Mouse (Mus musculus) liver, embryonic 14.5 days (tissue): Measurements from ENCODE around the gene Myo9b. TPM values are rescaled to one million over a fixed set of nuclear protein-coding genes. Genes with fewer than 3 reads are reported as not detected.
A peak's percentile ranks its signal among the peaks of the same experiment; 100 is the strongest.

Experiments
- ATAC-seq: fragments of 200-750 bp; cut with Nextera tagmentation; 2 replicates; pipeline ENCODE4 v1.8.0; 2017; ENCODE audit warnings: moderate number of reproducible peaks, mild to moderate bottlenecking, moderate library complexity; ENCODE audit not compliant: insufficient read depth
- DNase-seq, 3 experiments: peaks; one replicate each; pipeline ENCODE4 v3.0.0-alpha.2; 2012 to 2013; ENCODE audit warnings: low read depth in 3 of 3, low spot score in 3 of 3
- H3K27ac ChIP-seq: fragments of 300-500 bp; sonication (generic); 2 replicates; pipeline ENCODE4 v1.5.1; 2014; ENCODE audit warnings: moderate library complexity, mild to moderate bottlenecking, control low read depth, inconsistent platforms
- H3K27me3 ChIP-seq: fragments of 300-500 bp; sonication (generic); 2 replicates; pipeline ENCODE4 v1.6.1; 2014; ENCODE audit warnings: mild to moderate bottlenecking, low read length, moderate library complexity; ENCODE audit not compliant: control insufficient read depth, insufficient read depth
- H3K36me3 ChIP-seq: fragments of 300-500 bp; sonication (generic); replicated peaks from 2 replicates; pipeline ENCODE4 v1.6.1; 2014; ENCODE audit warnings: low read depth; ENCODE audit not compliant: control insufficient read depth, insufficient read depth
- H3K4me1 ChIP-seq, 2 experiments: fragments of 200-500 bp in 1 of 2; fragments of 300-500 bp in 1 of 2; sonication (generic) in 1 of 2; replicated peaks; 2 replicates each; pipeline ENCODE4 v1.6.1; 2012 to 2014; ENCODE audit warnings: antibody characterized with exemption in 1 of 2, inconsistent platforms in 1 of 2, low read length in 1 of 2; ENCODE audit not compliant: control insufficient read depth in 2 of 2, insufficient read depth in 2 of 2
- H3K4me2 ChIP-seq: fragments of 300-500 bp; sonication (generic); 2 replicates; pipeline ENCODE4 v1.6.1; 2014; ENCODE audit warnings: low read depth, mild to moderate bottlenecking, control low read depth, moderate library complexity
- H3K4me3 ChIP-seq, 2 experiments: fragments of 200-500 bp in 1 of 2; fragments of 300-500 bp in 1 of 2; sonication (generic) in 1 of 2; 2 replicates each; pipeline ENCODE4 v1.5.1; 2012 to 2014; ENCODE audit warnings: low read depth in 2 of 2, low read length in 2 of 2, mild to moderate bottlenecking in 2 of 2, control low read depth in 1 of 2, inconsistent platforms in 1 of 2, moderate library complexity in 1 of 2; ENCODE audit not compliant: insufficient read depth in 1 of 2
- H3K9ac ChIP-seq: fragments of 300-500 bp; sonication (generic); replicated peaks from 2 replicates; pipeline ENCODE4 v1.6.1; 2014; ENCODE audit warnings: mild to moderate bottlenecking, control low read depth, moderate library complexity
- H3K9me3 ChIP-seq: fragments of 300-500 bp; sonication (generic); 2 replicates; pipeline ENCODE4 v1.6.1; 2016; ENCODE audit warnings: low read length, mixed read lengths; ENCODE audit not compliant: control insufficient read depth
- CTCF ChIP-seq: IDR thresholded peaks from 2 replicates; pipeline ENCODE4 v1.5.1; 2016; ENCODE audit warnings: antibody characterized with exemption, low read depth, control low read depth
- EP300 ChIP-seq: IDR thresholded peaks from 2 replicates; pipeline ENCODE4 v1.6.1; 2016; ENCODE audit warnings: antibody characterized with exemption, low read depth
- whole genome bisulfite sequencing: fragments of 180-500 bp; shearing (Covaris S2); extraction: QIAGEN DNeasy Blood & Tissue Kit; methylation state at CpG from one replicate; pipeline ENCODE4 v1.1.7; 2014; ENCODE audit not compliant: insufficient replicate concordance; 5-methylcytosine and 5-hydroxymethylcytosine counted together
- polyA plus RNA-seq, 2 experiments: library from polyadenylated mRNA; depleted of rRNA in 1 of 2; stranded (reverse) in 1 of 2; unstranded in 1 of 2; fragments of >200 nt; fragmentation: Nextera tagmentation in 1 of 2; extraction: Ambion mirVana in 1 of 2; gene quantifications; 2 replicates each; pipeline versions ENCODE4 v1.2.1 to v1.2.3; 2012 to 2014

Myo9b gene
- polyA plus RNA-seq, 2 experiments: 5.8 to 6.4 TPM

- ATAC-seq: peak; percentile 75
- peak overlapping the region; percentile 93 for H3K9ac ChIP-seq
- H3K36me3 ChIP-seq: peaks cover 29% of the 10 kb centered on the region
Observed at GRCm38 (mm10) chr8:71406099-71407015, 133.8 kb downstream of the Myo9b start.

GRCm38 (mm10) chr8:71407441-71407840 is 134.9 kb downstream of the Myo9b start:
- peak overlapping the region in 1 of 2 experiments; percentile 94; a peak in 2 of 4 replicates for H3K4me3 ChIP-seq
- DNase-seq: no peak
- ATAC-seq: no peak
- no peak for TF ChIP-seq EP300
- TF ChIP-seq CTCF: no peak
- WGBS: 85% methylated on average over 14 of the region's 14 CpGs
- peaks cover 8 to 15% of the 10 kb centered on the region in 2 experiments for H3K4me1 ChIP-seq
- no peaks in the 10 kb centered on the region for H3K9me3 ChIP-seq
- no peak overlapping the region for H3K27ac ChIP-seq
- no peaks in the 10 kb centered on the region for H3K27me3 ChIP-seq
- H3K36me3 ChIP-seq: peaks cover 29% of the 10 kb centered on the region
- H3K4me2 ChIP-seq: peak overlapping the region; percentile 70
- H3K9ac ChIP-seq: peak overlapping the region; percentile 93; the same call in 1 of the 2 replicates

More at GRCm38 (mm10) chr8:71406099-71407015, 133.8 kb downstream of the Myo9b start:
- H3K27ac ChIP-seq: peak overlapping the region; percentile 55
- peak overlapping the region; percentile 92 to 94 for H3K4me3 ChIP-seq
- no peak for TF ChIP-seq EP300
- TF ChIP-seq CTCF: peak; percentile 97
- no peaks in the 10 kb centered on the region for H3K9me3 ChIP-seq
- H3K27me3 ChIP-seq: no peaks in the 10 kb centered on the region
- WGBS: under 1% methylated on average over 55 of the region's 55 CpGs
- H3K4me1 ChIP-seq: peaks cover 8 to 10% of the 10 kb centered on the region in 2 experiments
- H3K4me2 ChIP-seq: peak overlapping the region; percentile 70
- DNase-seq: peak; percentile 55 to 59 (median 58)

- no peak for ATAC-seq
- TF ChIP-seq EP300 (no peak), CTCF (no peak)
- no peak overlapping the region for H3K27ac ChIP-seq
- peaks cover 29% of the 10 kb centered on the region for H3K36me3 ChIP-seq
- H3K4me3 ChIP-seq: no peak overlapping the region
- H3K4me2 ChIP-seq: no peak overlapping the region
- no peak for DNase-seq
- no peak overlapping the region for H3K9ac ChIP-seq
- no peaks in the 10 kb centered on the region for H3K9me3 ChIP-seq
- no peaks in the 10 kb centered on the region for H3K27me3 ChIP-seq
- H3K4me1 ChIP-seq: peaks cover 8 to 15% of the 10 kb centered on the region in 2 experiments
- 91% methylated on average over 4 of the region's 4 CpGs for whole genome bisulfite sequencing
Observed at GRCm38 (mm10) chr8:71408231-71408630, 135.7 kb downstream of the Myo9b start.

Other genes with a start within 250 kb of the Myo9b start
- 16.0 and 23.9 TPM in 2 replicates for gene Haus8, start 220 bp downstream of the Myo9b start, polyA plus RNA-seq (2012; rRNA removed)
- gene Haus8, start 220 bp downstream of the Myo9b start, polyA plus RNA-seq (2014; fragmentation: Nextera tagmentation; extraction: Ambion mirVana): 47.1 and 51.6 TPM in 2 replicates
- gene Use1, start 94.1 kb downstream of the Myo9b start, polyA plus RNA-seq (2012; rRNA removed): 41.9 and 57.2 TPM in 2 replicates
- gene Use1, start 94.1 kb downstream of the Myo9b start, polyA plus RNA-seq (2014; fragmentation: Nextera tagmentation; extraction: Ambion mirVana): 46.5 and 48.2 TPM in 2 replicates
- gene Ocel1, start 98.6 kb downstream of the Myo9b start, polyA plus RNA-seq (2012; rRNA removed): 2.8 and 3.1 TPM in 2 replicates
- gene Ocel1, start 98.6 kb downstream of the Myo9b start, polyA plus RNA-seq (2014; fragmentation: Nextera tagmentation; extraction: Ambion mirVana): 1.9 and 2.8 TPM in 2 replicates
- 20.8 and 23.4 TPM in 2 replicates for gene Nr2f6, start 109.2 kb downstream of the Myo9b start, polyA plus RNA-seq (2012; rRNA removed)
- gene Nr2f6, start 109.2 kb downstream of the Myo9b start, polyA plus RNA-seq (2014; fragmentation: Nextera tagmentation; extraction: Ambion mirVana): 19.1 and 22.4 TPM in 2 replicates
- 3.1 and 3.5 TPM in 2 replicates for gene Ushbp1, start 123.1 kb downstream of the Myo9b start, polyA plus RNA-seq (2012; rRNA removed)
- gene Ushbp1, start 123.1 kb downstream of the Myo9b start, polyA plus RNA-seq (2014; fragmentation: Nextera tagmentation; extraction: Ambion mirVana): 1.5 and 1.9 TPM in 2 replicates
- gene Babam1, start 124.1 kb downstream of the Myo9b start, polyA plus RNA-seq (2012; rRNA removed): 53.6 and 61.2 TPM in 2 replicates
- 50.6 and 52.3 TPM in 2 replicates for gene Babam1, start 124.1 kb downstream of the Myo9b start, polyA plus RNA-seq (2014; fragmentation: Nextera tagmentation; extraction: Ambion mirVana)
- gene Ankle1, start 133.3 kb downstream of the Myo9b start, polyA plus RNA-seq (2012; rRNA removed): 52.5 and 58.0 TPM in 2 replicates
- gene Ankle1, start 133.3 kb downstream of the Myo9b start, polyA plus RNA-seq (2014; fragmentation: Nextera tagmentation; extraction: Ambion mirVana): 17.8 and 19.0 TPM in 2 replicates
- gene Abhd8, start 190.9 kb downstream of the Myo9b start, polyA plus RNA-seq (2012; rRNA removed): 6.6 and 7.5 TPM in 2 replicates
- gene Abhd8, start 190.9 kb downstream of the Myo9b start, polyA plus RNA-seq (2014; fragmentation: Nextera tagmentation; extraction: Ambion mirVana): 5.3 and 6.8 TPM in 2 replicates
- 45.8 and 73.0 TPM in 2 replicates for gene Mrpl34, start 192.2 kb downstream of the Myo9b start, polyA plus RNA-seq (2012; rRNA removed)
- 109 and 114 TPM in 2 replicates for gene Mrpl34, start 192.2 kb downstream of the Myo9b start, polyA plus RNA-seq (2014; fragmentation: Nextera tagmentation; extraction: Ambion mirVana)
- gene Dda1, start 196.5 kb downstream of the Myo9b start, polyA plus RNA-seq (2012; rRNA removed): 24.8 and 25.4 TPM in 2 replicates
- gene Dda1, start 196.5 kb downstream of the Myo9b start, polyA plus RNA-seq (2014; fragmentation: Nextera tagmentation; extraction: Ambion mirVana): 34.4 and 36.9 TPM in 2 replicates
- gene Ano8, start 213.2 kb downstream of the Myo9b start, polyA plus RNA-seq (2012; rRNA removed): 1.4 and 1.7 TPM in 2 replicates
- gene Ano8, start 213.2 kb downstream of the Myo9b start, polyA plus RNA-seq (2014; fragmentation: Nextera tagmentation; extraction: Ambion mirVana): 0.14 and 0.15 TPM in 2 replicates
- gene Gtpbp3, start 215.4 kb downstream of the Myo9b start, polyA plus RNA-seq (2012; rRNA removed): 9.2 and 10.0 TPM in 2 replicates
- gene Gtpbp3, start 215.4 kb downstream of the Myo9b start, polyA plus RNA-seq (2014; fragmentation: Nextera tagmentation; extraction: Ambion mirVana): 1.3 and 1.8 TPM in 2 replicates
- gene Plvap, start 239.0 kb downstream of the Myo9b start, polyA plus RNA-seq (2012; rRNA removed): 15.4 and 16.8 TPM in 2 replicates
- 15.9 and 18.4 TPM in 2 replicates for gene Plvap, start 239.0 kb downstream of the Myo9b start, polyA plus RNA-seq (2014; fragmentation: Nextera tagmentation; extraction: Ambion mirVana)